Mouse (Mus musculus) lung, adult 18-20 months (tissue): ENCODE data around the gene Phactr2.

Source experiments
- DNase-seq, 2 experiments: peaks; one replicate each; pipeline ENCODE4 v3.0.0; 2022; ENCODE audit warnings: mixed read lengths in 2 of 2

Phactr2 gene

DNA sequence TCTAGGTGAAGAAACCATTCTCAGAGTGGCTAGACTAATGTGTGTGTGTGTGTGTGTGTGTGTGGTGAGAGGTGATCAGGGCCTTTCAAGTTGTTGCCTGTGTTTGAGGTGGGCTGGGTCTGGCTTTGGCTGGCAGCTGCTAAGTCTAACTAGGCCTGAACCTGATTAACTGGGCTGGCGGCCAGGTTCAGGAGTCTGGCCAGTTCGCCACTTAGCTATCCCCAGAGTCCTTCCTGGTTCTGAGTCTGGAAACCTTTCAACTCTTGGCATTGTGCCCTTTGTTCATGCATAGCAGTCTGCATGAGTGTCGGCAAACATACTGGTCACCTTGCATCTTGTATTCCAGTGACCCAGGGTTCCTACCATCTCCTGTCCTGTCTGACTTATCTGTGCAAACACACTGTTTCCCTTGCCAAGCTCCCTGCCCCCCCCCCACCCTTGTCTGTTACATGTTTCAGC is 27.4 kb downstream of the Phactr2 start:
- DNase-seq: peak; percentile 87 to 93

DNA sequence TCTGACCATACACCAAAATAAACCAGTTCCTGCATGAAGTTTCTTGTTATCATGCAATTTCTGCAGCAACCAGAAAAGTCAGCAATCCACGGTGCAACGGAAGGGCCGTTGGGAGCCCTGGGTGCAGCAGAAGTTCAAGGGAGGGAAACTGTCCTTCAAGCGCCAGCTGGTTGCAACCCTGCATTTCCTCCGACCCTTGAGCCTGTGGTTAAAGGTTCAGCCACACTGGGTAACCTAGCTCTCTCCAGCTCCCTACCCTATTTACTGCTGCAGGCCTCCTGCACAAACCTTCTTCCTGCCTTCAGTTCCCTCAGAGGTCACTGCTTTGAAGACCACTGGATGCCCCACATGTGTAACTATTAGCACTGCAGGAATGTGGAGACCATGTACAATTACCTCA is 30.0 kb downstream of the Phactr2 start:
- no peak for DNase-seq

DNA sequence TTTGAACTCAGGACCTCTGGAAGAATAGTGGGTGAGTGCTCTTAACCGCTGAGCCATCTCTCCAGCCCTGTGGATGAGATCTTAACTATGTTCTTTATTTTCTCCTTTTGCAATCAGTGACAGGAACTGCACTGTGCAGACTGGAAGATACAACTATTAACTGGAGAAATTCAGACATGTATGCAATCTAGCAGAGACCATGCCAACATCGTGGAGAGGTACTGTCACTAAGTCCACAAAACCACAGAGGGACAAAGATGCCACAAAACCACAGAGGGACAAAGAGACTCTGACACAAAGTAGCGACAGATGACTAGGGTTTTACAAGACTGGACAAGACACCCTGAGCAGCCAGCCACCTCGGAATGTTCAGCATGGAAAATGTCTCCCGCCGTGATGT is 30.6 kb downstream of the Phactr2 start:
- DNase-seq: no peak

DNA sequence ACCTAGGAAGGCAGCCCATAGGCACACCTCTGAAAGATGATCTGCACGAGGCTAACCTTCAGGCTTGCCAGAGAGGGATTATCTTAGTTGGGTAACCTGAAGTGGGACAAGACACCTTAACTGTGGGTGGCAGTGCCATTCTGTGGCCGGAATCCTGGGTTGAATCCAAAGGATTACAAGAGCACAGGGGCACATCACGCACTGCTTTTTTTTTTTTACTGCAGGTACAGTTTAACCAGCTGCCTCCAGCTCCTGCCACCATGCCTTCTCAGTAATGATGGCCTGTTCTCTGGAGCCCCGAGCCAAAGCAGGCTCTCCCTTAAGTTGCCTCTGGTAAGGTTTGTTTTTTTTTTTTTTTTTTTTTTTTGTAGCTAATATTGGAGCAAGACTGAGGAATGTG is 33.9 kb downstream of the Phactr2 start:
- no peak for DNase-seq

DNA sequence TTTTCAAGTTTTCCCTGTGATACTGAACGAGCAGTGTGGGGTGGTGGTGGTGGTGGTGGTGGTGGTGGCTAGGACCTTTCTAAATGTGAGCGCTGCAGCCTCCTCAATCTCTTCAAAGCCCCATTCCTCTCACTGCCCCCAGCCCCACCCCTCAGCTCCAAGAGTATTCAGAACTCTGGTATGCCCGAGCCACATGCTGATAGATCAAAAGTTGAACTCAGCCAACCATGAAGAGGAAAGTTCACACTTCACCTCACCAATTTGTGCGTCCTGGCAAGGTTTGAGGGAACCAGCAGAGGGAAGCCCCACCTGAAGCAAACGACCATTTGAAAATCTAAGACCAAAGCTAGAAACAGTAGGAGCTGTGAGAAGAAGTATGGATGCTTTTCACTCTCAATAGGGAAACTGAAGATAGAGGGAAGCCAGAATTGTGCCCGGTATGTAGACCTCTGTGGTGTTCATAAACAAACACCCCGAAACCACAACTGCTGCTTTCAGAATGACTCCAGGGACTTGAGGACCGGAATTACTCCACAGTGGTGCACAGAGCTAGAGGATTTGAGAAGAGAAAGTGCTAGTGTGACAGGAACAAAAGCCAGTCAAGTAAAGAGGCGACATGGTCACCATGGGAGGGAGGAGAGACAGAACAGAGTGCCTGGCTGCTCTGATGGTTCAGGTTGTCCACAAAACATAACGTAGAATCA is 35.9 kb downstream of the Phactr2 start:
- no peak for DNase-seq

DNA sequence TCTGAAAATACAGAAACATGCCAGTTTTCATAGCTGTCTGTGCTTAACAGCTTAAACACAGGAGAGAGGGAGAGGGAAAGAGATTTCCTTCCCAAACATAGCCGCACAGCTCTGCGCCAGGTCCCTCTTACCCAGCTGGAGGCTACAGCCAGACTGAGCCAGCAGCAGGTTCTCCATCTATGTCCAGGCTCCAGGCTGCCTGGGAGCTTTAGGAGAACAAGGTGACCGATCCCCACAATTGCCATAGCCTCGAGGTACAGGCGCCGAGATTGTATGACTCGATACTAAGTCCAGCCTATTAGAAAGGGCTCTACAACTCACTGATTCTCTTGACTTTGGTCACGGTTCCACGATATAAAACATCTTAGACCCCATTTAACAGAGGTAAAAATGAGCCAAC is 37.2 kb downstream of the Phactr2 start:
- DNase-seq: no peak

DNA sequence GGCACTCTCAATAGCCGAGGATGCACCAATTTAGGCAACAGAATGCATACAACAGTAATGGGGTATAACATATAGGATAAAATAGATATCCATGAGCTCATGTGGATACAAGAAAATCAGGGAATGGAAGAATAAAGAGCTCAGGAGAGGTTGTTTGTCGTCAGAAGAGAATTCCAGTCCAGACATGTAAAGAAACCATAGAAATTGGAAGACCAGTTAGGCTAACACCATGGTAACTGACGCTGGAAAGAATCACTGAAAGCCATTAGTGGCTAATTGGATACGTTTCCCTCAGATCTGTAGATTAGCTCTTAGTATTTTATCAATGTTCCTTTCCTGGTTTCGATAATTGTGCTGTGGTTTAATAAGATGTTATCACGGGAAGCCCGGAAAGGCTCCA is 41.2 kb downstream of the Phactr2 start:
- DNase-seq: no peak

DNA sequence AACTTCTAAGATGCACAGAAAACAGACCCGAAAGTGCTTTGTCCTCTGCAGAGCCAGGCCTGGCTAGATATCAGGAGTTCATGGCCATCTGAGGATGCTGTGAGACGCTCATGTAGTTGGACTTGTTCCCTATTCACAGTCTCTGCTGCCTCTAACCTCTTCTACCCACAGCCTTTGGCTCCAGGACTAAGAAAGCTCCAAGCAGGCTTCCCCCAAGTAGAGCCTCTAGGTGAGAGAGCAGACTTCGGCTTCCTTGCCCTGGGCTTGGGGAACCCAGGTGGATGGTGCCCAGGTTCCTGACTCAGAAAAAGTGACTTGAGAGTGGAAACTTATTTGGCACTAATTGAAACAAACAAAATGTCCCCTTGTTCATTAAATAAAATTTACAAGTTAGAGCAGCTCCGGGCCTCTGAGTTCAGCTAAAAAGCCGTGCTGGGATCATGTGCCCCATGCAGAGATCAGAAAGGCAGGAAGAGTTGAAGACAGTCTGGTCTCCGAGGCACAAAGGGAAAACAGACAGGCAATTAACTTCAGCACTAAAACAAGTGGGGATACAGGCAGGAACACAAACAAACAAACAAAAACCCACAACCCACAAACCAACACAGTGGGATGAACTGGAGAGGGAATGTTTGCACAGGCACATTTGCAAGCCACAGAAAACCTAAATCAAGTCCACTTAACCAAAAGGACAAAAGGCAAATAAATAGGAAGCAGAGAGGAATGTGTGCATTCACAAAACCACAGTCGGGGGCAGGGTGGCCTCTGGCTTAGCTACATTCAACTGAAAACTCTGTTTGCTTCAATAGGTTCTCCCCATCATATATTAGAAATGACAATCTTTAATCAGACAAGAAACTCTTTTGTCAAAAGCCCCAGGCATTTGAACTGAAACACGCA is 42.3 kb downstream of the Phactr2 start:
- no peak for DNase-seq

DNA sequence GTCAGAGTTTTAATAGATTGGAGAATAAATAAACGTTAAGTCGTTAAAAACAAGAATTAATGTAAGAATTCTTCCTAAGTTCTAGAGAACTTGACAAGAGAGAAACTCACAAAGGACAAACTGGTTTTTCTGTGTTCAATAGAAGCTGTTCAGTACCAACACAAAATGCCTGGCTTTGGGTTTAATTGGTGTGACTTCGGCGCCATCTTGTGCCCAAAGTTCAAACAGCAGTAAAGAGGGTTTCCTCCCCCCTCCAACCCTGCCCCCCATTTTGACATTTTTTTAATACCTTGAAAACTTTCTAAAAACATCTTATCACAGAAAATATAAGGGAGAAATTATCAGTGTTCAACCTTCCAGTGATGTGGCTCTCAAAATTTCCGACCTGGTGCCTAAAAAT is 44.4 kb downstream of the Phactr2 start:
- DNase-seq: peak; percentile 54 to 58

DNA sequence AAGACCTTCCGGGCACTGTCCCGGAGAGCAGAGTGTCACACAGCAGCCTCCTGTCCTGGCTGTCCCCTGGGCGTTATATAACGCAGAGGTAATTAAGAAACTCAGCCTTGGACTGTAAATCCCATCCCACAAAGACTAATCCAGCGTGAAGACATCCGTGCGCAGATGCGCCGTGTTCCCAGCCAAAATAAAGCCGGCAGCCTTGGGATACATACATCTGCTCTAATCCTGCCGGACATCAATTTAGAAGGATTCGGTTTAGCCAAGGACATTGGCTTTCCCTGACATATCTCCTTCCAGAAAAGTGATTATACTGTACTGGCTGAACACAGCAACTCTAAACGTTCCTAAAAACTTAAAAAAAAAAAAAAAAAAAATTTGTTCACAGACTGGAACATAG is 45.0 kb downstream of the Phactr2 start:
- no peak for DNase-seq

DNA sequence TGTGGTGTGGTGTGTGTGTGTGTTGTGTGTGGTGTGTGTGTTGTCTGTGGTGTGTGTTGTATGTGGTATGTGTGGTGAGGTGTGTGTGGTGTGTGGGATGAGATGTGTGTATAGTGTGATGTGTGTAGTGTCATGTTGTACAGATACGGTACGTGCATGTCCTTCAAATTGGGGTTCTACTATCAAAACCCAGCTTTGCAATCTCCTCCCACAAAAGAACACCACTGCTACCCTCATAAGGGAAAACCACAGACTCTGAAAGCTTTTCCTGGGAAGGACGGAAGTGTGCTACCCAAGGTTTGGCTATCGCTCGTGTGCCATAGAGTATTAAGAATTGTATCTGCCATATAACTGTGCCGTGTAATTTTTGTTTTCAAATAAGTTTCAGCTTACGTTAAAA is 45.7 kb downstream of the Phactr2 start:
- no peak for DNase-seq

DNA sequence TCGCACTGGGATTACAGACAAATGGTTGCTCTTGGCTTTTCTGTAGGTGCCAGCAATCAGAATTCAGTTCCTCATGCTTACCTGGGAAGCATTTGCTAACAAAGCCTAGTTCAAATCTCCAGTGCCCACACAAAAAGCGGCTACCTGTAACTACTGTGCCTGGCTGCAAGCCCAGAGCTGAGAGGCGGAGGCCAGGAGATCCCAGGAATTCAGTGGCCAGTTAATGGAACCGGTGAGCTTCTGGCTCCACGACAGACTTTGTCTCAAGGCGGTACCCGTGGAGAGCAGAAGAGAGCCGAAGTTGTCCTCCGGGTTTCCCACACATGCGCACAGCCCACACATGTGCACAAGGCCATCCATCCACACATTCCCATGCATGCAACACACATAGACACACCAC is 46.6 kb downstream of the Phactr2 start:
- DNase-seq: peak; percentile 22 to 39

DNA sequence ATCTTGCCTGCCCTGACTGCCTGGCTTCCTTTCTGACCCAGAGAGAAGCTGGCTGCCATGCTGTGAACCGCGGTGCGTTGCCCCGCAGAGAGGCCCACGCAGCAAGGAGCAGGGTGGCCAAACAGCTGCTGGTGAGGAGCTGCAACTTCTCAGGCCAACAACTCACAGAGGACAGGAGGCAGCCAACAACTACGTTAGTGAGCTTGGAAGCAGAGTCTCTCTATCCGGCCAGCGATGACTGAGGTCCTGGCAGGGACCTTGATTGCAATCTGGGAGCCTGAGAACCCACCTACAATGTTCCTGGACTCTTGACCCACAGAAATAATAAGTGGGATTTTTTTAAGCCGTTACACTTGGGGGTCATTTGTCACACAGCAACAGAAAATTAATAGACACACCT is 49.0 kb downstream of the Phactr2 start:
- no peak for DNase-seq

DNA sequence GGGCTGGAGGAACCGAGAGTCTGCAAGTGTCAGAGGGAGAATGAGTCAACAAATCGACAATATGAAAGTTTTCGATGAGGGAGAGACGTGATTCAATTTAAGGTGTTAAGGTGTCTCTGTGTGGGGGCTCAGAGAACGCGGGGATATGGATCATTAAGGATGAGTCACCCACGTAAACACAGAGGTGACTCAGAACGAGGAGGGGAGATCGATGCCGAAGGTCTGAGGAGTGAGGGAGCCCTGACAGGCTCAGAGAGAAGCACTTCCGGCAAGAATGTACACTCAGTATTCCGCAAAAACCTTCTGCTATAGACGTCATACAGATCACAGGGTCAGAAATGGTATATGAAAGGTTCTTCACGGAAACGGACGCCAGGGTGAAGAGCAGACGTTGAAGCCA is 49.7 kb downstream of the Phactr2 start:
- DNase-seq: no peak

DNA sequence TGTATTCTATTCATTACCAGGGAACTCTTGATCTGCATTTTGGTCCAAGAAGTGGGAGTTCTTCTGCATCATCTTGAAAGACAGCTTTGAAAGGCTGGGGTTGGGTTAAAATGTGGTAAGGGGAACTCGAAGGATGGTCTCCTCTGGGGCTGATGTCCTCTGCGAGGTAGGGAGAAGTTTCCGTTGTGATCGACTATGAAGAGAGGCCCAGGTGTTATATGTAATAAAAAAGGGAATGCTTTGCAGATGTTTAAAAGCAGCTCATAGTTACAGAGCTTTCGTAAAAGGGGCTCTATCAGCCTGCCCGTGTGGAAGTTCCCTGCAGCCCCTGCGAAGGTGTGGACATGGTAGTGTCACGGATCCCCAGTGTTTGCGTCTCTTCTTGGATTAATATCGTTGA is 50.2 kb downstream of the Phactr2 start:
- DNase-seq: no peak

DNA sequence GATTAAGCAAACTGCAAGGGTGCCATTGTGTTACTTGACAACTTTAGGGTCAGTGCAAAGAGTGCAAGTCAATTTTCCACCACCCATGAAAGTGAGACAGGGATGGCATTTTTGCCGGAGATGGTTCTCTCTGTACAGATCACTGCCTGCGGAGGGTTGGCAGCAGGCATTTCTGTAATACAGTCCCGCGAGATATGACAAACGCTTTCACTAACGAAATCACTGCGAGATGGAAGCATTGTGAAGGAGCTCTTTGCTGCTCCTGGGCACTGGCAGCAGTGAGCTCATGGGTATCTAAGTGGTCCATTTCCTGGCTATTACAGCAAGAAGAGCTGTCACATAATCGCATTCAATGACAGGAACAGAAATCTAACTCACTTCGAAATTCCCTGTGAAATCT is 52.1 kb downstream of the Phactr2 start:
- DNase-seq: no peak

DNA sequence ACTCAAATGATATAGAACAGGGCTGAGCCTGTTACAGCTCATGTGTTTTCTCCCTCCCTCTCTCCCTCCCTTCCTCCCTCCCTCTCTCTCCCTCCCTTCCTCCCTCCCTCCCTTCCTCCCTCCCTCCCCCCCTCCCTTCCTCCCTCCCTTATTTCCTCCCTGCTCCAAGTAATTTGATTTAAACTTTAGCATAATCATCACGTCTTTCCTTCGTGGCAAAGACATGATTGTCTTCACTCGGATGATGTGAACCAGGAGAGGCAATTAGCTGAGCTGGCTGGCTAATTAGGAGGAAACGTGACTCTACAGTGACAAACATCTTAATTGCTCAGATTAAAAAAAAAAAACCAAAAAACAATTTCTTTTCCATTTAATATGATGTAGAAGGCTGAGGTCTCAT is 55.0 kb downstream of the Phactr2 start:
- no peak for DNase-seq

DNA sequence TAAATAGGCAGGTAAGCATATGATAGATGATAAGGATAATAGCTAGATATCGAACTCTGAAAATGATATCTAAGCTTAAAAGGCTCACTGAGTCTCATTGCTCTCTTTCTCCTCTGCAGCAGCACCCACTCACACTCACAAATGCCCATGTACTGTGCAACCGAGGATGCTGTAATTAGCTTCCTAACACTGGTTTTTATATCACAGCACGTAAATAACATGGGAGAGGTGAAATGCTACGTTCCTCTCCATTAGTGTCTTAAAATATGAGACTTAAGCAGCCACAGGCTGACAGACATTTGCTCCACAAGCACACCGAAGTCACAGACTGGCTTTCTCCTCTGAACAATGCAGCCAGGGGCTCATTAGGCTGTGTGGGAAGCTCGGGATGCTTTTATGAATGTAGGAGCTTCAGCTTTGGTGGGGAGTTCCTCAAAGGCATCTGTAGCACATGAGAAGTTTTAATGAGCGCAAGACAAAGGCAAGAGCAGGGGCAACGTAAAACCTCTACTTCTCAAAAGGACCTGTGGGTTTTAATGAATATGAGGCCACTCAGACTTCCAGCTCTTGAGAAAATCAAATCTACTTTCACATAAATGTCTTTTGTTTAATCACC is 58.6 kb downstream of the Phactr2 start:
- no peak for DNase-seq

DNA sequence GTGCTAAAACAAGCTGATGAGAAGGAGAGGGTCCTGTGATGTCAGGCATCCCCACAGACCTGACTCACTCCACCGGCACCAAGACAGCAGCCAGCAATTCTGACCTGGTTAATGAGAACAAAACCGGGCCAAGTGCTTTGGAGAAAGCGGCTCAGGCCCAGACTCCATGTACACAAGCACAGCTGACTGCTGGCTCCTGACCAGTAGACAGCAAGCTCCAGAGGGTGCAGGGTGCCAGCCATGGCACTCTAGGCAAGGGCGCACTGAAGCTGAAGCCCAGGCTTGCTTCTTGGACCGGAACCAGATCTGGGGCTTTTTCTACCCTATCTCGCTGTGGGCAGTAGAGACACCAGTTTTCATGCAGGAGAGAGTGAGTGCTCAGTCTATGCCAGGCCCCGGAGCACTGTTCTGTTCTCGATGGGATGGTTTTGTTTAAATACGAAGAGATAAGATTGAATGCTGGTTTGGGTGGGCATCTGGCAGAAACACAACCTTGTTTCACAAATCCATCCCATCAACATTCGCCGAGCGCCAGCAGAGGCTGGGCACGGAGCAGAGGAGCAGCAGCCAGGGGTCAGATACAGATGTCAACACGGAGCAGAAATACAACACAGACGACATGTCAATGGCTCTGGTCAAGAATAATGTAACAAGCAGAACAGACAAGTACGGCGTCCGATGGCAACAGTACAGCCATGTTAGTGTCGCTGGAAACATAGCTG is 61.8 kb downstream of the Phactr2 start:
- DNase-seq: peak; percentile 25 to 39

DNA sequence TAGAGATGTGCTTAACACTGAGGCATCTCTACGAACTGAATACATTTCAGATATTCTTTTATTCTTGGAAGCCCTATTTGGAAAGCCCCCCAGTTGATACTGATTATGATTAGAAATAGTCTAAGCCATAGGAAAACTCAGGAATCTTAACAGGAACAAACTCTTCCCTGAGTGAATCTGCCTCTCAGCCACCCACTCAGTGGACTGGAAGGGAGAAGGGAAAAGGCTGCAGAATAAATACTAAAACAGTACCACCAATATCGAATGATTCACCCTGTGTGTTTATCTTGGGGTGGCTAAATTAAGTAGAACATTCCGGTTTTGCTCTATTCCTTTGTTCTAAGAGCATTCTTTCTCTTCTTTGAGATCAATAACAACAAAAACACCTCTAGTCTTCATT is 63.2 kb downstream of the Phactr2 start:
- no peak for DNase-seq

DNA sequence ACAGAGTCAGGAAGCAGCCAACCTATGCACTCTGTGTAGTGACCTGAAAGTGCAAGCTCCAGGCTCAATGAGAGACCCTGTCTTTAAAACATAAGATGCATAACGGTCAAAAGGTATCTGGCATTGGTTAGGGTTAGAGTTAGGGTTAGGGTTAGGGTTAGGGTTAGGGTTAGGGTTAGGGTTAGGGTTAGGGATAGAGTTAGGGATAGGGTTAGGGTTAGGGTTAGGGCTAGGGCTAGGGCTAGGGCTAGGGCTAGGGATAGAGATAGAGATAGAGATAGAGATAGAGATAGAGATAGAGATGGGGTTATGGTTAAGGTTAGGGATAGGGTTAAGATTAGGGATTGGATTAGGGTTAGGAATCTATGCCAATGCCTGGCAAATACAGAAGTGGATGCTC is 72.2 kb downstream of the Phactr2 start:
- DNase-seq: no peak

DNA sequence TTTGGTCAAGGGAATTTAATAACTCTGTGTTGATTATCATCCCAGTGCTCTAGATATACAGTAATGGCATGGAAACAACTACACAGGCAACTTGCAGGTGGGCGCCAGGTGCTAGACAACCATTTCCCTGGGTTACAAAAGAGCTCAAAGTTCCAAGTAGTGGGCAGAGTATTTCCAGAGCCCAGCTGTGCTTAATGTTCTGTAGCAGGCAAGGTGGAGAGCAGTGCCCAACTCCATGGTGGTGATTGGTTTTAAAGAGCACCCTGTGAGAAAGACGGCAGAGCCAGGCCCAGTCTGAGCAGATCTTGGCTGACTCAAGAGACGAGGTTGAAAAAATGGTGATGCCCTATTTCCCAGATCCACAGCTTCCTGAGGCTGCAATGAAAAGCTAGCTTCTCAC is 78.5 kb downstream of the Phactr2 start:
- DNase-seq: no peak

DNA sequence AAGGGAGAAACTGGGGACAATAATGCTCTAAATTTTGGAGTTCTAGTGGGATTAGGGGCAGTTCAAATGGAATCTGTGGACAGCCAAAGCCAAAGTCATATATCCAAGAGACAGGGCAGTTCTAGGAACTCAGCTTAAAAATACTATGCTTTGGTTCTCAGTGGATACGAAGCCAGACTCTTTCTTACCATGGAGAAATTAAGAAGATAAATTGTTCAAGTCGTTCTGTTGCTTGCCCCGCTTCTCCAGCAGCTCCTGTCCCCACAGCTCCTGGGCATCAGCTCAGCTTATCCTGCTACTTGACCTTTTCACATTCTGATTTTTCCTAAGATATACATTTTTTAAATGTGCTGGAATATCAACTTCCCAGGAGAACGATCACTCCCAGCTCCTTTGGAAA is 80.2 kb downstream of the Phactr2 start:
- no peak for DNase-seq
